Mouse (Mus musculus): ENCODE results near the gene Clybl. TPM values are rescaled to one million over a fixed set of nuclear protein-coding genes. Genes with fewer than 3 reads are reported as not detected.

Gene Clybl
- polyA plus RNA-seq, 1 experiment: 29.0 TPM

DNA sequence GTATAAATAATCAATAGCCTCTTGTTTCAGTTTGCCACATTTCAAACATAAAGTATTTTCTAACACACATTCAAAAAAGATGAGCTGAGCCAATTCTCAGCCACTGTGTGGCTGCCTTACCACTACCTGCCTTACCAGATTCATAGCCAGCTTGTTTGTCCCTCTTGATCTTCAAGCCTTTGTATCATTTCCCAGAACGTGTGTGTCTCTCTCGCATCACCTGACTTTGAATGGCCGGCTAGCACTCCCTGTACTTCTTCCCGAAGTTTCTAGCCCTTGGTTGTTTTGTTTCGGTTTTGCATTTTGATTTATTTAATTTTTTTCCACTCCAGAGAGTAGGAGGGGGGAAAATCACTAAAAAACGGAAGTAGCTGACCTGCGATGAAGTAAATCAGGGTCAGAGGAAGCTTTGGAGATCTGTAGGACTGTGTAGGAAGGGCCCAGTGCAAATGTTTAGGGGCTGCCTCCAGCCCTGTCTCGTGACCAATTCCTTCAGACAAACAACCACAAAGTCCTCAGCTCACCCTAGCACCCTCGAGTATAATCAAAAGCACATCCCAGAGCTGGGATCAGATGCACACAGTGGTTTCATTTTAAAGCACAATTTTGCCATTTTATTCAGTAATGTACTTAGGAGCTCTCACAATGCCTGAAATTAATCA is 195.1 kb downstream of the Clybl start:
- Histone ChIP-seq H3K4me1 (ENCODE audit: control insufficient read depth, insufficient read depth, low read length) (no peaks in the 10 kb centered on the region), H3K4me3 (ENCODE audit: insufficient read depth, low read length) (no peak overlapping the region), H3K27ac (ENCODE audit: insufficient read depth, low read length) (no peak overlapping the region)
- TF ChIP-seq POLR2A (IDR thresholded peaks at IDR 0.05; ENCODE audit: extremely low read depth, insufficient read depth, low read length) (no peak), CTCF (IDR thresholded peaks at IDR 0.05; ENCODE audit: extremely low read depth, insufficient read depth, low read length) (no peak)

DNA sequence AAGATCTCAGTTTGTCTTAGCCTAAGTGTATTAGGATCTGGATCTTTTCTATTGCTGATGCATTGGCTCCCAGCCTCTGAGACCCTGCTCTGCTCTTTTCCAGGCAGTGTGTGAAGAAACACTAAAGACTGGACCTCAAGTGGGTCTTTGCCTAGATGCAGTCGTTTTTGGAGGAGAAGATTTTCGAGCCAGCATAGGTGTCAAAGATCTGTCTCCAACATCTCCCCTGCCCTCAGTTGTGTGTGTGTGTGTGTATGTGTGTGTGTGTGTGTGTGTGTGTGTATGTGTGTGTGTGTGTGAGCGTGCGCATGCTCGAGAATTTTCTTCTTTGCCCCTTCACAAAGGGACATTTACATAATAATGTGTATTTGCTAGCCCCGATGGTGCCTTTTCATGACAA is 196.2 kb downstream of the Clybl start:
- TF ChIP-seq POLR2A (IDR thresholded peaks at IDR 0.05; ENCODE audit: extremely low read depth, insufficient read depth, low read length): no peak
- H3K4me3 ChIP-seq (ENCODE audit: insufficient read depth, low read length): no peak overlapping the region
- no peak overlapping the region for H3K27ac ChIP-seq (ENCODE audit: insufficient read depth, low read length)
- H3K4me1 ChIP-seq (ENCODE audit: control insufficient read depth, insufficient read depth, low read length): no peaks in the 10 kb centered on the region

DNA sequence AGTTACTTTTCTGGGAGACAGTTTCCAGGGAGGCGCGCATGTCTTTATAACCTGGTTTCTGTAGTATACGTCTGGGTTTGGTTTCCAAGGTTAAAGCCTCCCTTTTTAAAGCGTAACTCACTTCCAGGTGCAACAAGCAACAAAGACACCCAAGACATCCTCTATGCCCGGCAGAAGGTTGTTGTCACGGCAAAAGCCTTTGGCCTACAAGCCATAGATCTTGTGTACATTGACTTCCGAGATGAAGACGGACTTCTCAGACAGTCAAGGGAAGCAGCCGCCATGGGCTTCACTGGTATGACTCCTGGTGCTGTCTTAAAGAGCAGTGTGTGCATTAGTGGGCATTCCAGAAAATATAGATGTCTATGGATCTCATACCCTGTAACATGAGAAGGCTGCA is 197.6 kb downstream of the Clybl start:
- H3K4me1 ChIP-seq (ENCODE audit: control insufficient read depth, insufficient read depth, low read length): no peaks in the 10 kb centered on the region
- H3K27ac ChIP-seq (ENCODE audit: insufficient read depth, low read length): no peak overlapping the region
- H3K4me3 ChIP-seq (ENCODE audit: insufficient read depth, low read length): no peak overlapping the region
- TF ChIP-seq POLR2A (IDR thresholded peaks at IDR 0.05; ENCODE audit: extremely low read depth, insufficient read depth, low read length): no peak
- TF ChIP-seq CTCF (IDR thresholded peaks at IDR 0.05; ENCODE audit: extremely low read depth, insufficient read depth, low read length): no peak

DNA sequence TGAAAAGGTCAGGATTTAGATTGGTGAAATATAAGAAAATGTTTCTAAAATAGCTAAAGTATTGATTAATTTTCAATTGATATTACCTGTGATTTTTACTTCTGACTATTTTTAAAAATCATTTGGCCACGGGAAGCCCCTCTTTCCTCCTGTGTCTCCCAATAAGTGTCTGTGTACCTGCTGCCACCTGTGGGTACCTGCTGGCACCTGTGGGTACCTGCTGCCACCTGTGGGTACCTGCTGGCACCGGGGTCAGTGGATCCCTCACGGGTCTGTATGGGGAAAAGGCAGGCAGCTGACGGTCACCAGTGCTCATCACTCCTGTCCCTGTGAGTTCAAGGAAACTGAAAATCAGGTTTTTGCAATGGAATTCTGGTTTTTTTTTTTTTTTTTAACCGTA is 198.5 kb downstream of the Clybl start:
- TF ChIP-seq POLR2A (IDR thresholded peaks at IDR 0.05; ENCODE audit: extremely low read depth, insufficient read depth, low read length) (no peak), CTCF (IDR thresholded peaks at IDR 0.05; ENCODE audit: extremely low read depth, insufficient read depth, low read length) (no peak)
- no peak overlapping the region for H3K4me3 ChIP-seq (ENCODE audit: insufficient read depth, low read length)
- no peak overlapping the region for H3K27ac ChIP-seq (ENCODE audit: insufficient read depth, low read length)
- H3K4me1 ChIP-seq (ENCODE audit: control insufficient read depth, insufficient read depth, low read length): no peaks in the 10 kb centered on the region

DNA sequence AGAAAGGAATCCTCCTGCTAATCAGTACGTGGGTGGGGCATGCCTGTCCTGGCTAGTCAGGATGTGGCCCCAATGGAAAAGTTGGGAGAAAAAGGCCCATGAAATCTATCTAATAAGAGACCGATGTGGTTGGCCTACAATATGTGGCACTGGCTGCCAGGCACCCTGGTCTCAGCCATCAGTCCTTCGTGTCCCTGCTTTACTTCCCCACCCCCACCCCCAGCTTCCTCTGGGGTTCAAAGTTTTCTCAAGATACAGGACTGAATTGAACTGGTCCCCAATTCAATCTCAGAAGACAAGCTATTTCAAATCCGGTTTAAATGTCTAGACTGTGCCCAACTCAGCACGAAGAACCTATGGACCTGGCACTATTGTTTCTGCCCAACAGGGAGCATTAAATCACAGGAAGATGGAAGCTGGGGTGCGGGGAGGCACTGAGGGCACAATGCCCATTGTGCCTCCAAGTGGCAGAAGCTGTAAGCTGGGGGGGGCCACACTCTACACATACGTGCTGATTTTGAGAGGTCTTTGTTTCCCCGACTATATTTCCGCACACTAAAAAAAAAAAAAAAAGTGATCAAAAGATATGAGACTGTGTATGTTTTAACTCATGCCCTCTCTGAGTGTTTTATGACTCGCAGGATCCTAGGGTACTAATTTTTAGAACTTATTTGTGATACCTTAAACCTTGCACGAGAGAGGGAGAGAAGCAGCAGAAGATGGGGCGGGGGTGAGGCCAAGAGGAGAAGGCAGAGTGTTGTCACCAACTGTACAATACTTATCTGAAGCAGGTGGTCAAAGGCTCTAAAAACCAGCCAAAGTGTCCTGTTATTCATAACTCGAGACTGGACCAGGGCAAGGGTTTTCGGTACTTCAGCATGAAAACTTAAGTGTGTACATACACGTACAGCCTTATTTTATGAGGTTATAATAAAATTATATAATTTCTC is 199.7 kb downstream of the Clybl start:
- H3K4me1 ChIP-seq (ENCODE audit: control insufficient read depth, insufficient read depth, low read length): no peaks in the 10 kb centered on the region
- TF ChIP-seq CTCF (IDR thresholded peaks at IDR 0.05; ENCODE audit: extremely low read depth, insufficient read depth, low read length): no peak
- no peak for TF ChIP-seq POLR2A (IDR thresholded peaks at IDR 0.05; ENCODE audit: extremely low read depth, insufficient read depth, low read length)
- H3K27ac ChIP-seq (ENCODE audit: insufficient read depth, low read length): no peak overlapping the region
- H3K4me3 ChIP-seq (ENCODE audit: insufficient read depth, low read length): no peak overlapping the region

DNA sequence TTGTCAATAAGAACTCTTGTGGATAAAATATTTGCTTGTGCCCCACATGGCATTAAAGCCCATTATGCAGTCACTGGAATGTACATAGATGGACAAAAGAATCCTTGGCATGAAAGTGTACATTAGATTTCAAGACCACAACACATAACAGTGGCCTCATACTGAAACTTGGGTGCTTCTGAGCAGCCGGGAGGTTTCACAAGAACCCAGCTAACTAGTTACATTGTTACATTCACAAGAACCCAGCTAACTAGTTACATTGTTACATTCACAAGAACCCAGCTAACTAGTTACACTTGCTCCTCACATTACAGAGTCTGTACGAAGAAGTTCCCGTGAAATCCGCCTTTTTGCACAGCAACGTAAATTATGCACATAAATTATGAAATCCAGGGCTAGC is 200.8 kb downstream of the Clybl start:
- H3K4me3 ChIP-seq (ENCODE audit: insufficient read depth, low read length): no peak overlapping the region
- H3K27ac ChIP-seq (ENCODE audit: insufficient read depth, low read length): no peak overlapping the region
- TF ChIP-seq CTCF (IDR thresholded peaks at IDR 0.05; ENCODE audit: extremely low read depth, insufficient read depth, low read length) (no peak), POLR2A (IDR thresholded peaks at IDR 0.05; ENCODE audit: extremely low read depth, insufficient read depth, low read length) (no peak)
- no peaks in the 10 kb centered on the region for H3K4me1 ChIP-seq (ENCODE audit: control insufficient read depth, insufficient read depth, low read length)

DNA sequence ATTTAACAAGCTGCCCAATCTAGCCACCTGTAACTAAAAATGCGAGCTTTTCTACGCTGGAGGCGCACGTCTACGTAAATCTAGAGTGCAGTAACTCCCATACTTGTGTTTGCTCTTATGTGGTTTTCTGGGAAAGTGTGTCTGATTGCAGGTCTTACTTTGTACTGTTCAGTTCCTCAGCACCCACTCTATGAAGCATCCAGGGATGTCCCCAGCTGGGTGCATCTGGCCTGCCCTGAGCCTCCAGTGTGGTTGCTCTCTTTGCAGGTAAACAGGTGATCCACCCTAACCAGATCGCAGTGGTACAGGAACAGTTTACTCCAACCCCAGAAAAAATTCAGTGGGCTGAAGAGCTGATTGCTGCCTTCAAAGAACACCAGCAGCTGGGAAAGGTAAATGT is 202.4 kb downstream of the Clybl start:
- TF ChIP-seq CTCF (IDR thresholded peaks at IDR 0.05; ENCODE audit: extremely low read depth, insufficient read depth, low read length) (no peak), POLR2A (IDR thresholded peaks at IDR 0.05; ENCODE audit: extremely low read depth, insufficient read depth, low read length) (no peak)
- Histone ChIP-seq H3K4me3 (ENCODE audit: insufficient read depth, low read length) (no peak overlapping the region), H3K27ac (ENCODE audit: insufficient read depth, low read length) (no peak overlapping the region), H3K4me1 (ENCODE audit: control insufficient read depth, insufficient read depth, low read length) (no peaks in the 10 kb centered on the region)

DNA sequence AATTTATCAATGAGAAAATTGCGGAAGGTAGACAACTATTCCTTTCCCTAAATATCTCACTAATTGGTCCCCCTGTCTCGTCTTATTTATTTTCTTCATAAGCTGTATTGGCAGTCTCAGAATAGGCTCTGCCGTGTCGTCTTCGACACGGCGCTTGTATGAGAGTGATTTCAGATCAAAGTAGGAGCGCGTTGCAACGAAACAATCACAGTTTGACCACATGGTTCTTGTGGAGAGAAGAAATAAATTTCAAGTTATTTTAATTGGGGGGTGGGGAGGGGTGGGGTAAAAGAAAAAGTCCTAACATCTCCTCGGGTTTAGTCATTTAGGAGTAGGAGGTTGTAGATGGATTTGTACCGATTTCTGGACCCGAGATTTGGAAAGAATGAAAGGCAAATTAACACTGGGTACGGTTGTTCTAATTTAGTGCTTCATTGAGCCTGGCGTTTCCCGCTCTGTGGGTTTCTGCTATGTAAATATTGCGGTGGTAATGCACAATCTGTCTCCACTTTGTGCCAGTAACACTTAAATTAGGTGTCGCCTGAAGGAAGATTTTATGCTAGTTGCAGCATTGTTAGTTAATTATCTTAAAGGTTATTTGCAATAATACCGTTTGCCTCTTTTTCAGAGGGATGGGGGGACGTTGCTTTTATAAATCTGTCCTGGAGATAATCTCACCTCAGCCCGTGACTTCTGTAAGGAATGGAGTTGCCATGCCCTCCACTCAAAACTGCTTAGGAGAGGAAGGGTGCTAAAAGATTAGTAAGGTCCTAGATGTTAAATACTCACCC is 203.1 kb downstream of the Clybl start:
- H3K27ac ChIP-seq (ENCODE audit: insufficient read depth, low read length): no peak overlapping the region
- no peaks in the 10 kb centered on the region for H3K4me1 ChIP-seq (ENCODE audit: control insufficient read depth, insufficient read depth, low read length)
- TF ChIP-seq CTCF (IDR thresholded peaks at IDR 0.05; ENCODE audit: extremely low read depth, insufficient read depth, low read length) (no peak), POLR2A (IDR thresholded peaks at IDR 0.05; ENCODE audit: extremely low read depth, insufficient read depth, low read length) (no peak)
- H3K4me3 ChIP-seq (ENCODE audit: insufficient read depth, low read length): no peak overlapping the region

DNA sequence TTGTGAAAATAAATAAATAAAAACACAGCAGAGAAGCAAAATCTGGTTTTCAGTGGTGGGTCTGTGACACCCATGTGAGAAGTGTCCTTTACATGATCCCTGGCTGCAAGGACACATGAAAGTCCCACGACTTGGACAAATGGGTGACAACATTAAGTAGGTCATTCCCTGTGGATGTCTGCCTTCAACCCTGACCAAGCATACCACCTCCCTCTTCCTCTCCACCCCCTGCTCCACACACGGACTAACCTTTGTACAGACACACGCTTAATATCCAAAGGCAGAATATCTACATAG is 203.7 kb downstream of the Clybl start:
- no peak overlapping the region for H3K27ac ChIP-seq (ENCODE audit: insufficient read depth, low read length)
- H3K4me3 ChIP-seq (ENCODE audit: insufficient read depth, low read length): no peak overlapping the region
- TF ChIP-seq POLR2A (IDR thresholded peaks at IDR 0.05; ENCODE audit: extremely low read depth, insufficient read depth, low read length): no peak
- TF ChIP-seq CTCF (IDR thresholded peaks at IDR 0.05; ENCODE audit: extremely low read depth, insufficient read depth, low read length): no peak
- no peaks in the 10 kb centered on the region for H3K4me1 ChIP-seq (ENCODE audit: control insufficient read depth, insufficient read depth, low read length)

Measured in cortical plate, adult 2 months (tissue).